Mouse (Mus musculus) thymus, adult 18-20 months (tissue): ENCODE data around the gene Sytl2.

ENCODE experiments used
- DNase-seq, 2 experiments: peaks; one replicate each; pipeline ENCODE4 v3.0.0; 2022; ENCODE audit warnings: mixed read lengths in 2 of 2

The Sytl2 gene

GRCm38 (mm10) chr7:90312151-90312883, 10.3 kb downstream of the Sytl2 start:
- DNase-seq, result no peak

DNA sequence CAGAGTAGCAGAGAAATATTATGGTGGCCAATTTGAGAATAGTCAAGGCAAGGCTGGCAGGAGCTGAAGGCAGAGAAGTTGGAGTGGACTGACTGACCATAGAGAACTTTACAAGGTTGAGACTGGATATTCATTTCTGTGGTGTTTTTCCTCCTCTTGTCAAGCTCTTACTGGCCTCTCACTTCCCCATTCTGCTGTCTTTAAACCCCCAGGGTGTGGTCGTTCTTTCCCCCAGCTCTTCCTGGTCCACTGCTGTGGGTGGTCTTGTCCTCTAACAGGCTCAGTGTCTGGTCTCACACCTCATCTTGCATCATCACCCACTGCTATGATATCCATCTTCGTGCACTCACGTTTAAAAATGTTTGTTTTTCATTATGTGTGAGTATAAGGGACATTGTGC, 11.4 kb downstream of the Sytl2 start:
- DNase-seq, result no peak

- DNase-seq, result no peak
Measured at GRCm38 (mm10) chr7:90316823-90317222, 14.8 kb downstream of the Sytl2 start.

- DNase-seq, result no peak
Measured at GRCm38 (mm10) chr7:90319446-90319845, 17.4 kb downstream of the Sytl2 start.

GRCm38 (mm10) chr7:90320124-90320523, 18.1 kb downstream of the Sytl2 start:
- DNase-seq, result no peak

DNA sequence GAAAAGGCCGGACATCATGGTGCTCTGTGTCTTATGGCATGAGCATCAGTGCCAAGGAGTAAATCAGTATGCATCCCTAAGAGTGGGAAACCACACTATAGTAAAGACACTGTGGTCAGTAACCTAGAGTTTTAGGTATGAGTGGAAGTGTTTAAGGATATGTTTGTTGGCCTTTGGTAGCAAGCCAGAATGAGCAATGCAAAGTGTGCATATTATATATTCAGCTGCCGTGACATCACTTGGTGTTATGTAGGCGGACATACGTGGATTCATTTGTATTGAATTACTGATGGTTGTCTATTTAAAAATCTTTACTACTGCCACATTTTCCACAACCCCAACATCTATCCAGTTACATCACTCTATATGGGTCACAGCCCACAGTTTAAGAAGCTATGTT, 23.1 kb downstream of the Sytl2 start:
- DNase-seq, result no peak

- no peak for DNase-seq
Measured at GRCm38 (mm10) chr7:90330200-90330599, 28.1 kb downstream of the Sytl2 start.

DNA sequence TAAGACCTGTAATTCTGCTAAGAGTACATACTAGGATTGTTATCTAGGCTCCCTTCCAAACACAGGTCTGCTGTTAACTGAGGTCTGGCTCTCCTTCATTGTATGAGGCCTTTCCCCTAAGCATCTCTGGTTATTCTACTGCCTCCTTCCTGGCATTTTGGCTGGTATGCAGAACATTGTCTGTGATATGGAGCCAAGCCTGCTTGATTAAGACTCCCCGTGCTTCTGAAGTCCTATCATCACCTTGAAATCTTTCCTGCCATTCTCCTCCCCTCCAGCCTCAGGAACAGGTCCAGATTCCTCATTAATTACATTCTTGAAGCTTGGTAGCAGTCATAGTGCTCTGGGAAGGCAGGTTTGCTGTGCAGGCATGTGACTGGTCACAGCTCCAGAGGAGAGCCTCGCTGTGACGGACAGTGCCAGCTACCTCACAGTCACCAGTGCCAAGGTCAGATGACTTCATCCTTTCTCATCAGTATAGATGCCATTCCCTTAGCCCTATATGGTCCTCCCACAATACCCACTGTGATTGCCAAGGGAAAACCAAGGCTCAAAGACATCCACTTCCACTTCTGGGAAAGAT, 30.5 kb downstream of the Sytl2 start:
- DNase-seq, result no peak

- DNase-seq, result no peak
Measured at GRCm38 (mm10) chr7:90334362-90334761, 32.3 kb downstream of the Sytl2 start.

DNA sequence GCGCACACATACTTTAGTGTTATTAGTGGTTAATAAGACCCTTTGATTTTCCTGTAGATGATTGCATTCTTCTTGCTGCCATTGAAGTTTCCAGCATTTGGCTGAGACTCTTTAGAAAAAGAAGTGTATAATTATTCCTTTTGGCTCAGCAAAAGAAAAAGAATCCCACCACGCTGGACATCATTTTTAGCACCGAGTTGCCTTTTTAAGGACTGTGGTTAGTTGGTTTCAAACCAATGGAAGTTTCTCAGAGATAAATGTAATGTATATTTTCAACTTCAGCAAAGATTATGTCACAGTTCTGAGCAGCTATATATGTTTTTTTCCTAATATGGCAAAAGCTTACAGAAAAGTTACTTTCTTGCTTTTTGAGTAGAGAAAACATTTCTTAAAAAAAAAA, 32.8 kb downstream of the Sytl2 start:
- no peak for DNase-seq

DNA sequence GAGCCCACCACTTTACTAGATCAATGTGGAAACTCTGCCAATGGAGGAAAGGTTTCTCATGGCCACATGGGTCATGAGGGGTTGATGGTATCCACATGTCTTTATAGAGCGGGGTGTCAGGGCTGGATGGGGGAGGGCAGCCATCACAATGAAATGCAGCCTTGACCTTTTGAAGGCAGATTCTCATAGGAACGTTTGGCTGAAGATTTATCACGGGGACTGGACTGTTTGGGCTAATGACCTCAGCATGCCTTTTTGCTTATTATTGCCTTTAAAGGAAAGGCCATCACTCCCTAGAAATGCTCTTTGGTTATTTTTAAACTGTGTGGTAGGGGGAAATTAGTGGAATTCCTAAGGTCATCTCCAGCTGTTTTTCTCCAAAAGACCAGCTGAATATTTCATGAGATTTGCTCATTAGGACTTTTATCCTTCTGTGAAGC, 33.7 kb downstream of the Sytl2 start:
- DNase-seq, result no peak

DNA sequence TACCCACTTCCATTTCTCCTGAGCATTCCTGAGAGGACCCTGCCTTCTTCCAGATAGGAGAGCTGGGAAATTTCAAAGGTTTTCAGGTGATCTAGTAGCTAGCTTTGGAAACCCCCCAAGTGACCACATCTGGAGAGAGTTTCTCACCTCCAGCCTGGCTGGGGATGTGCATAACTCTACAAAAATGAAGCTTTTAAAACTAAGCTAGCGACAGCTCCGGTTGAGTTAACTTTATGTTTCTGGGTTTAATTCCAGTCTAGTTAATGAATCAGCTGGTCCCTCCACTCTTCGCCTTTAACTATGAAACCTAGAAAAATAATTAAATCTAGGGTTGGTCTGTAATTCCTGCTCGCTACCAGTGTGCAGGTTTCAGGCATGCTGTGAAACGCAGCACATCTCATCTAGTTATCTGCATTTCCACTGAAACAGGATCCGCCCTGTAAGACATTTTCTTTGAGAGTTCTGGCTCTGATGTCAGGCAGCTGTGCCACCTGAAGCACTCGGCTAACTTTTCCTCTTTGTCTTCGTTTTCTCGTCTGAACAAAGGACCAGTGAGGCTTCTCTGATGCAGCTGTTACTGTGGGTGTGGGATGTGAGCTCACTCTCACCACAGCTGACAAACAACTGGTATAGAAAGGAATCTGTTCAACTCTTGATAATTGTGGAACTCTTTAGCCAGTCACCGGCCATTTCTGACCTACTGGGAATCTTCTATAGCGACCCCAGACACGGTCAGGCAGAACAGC, 39.3 kb downstream of the Sytl2 start:
- DNase-seq, result peak in 1 of 2 experiments; percentile 49

GRCm38 (mm10) chr7:90344903-90345302, 42.9 kb downstream of the Sytl2 start:
- peak in 1 of 2 experiments; percentile 21 for DNase-seq

- DNase-seq, result no peak
Measured at GRCm38 (mm10) chr7:90347779-90348437, 45.9 kb downstream of the Sytl2 start.

- no peak for DNase-seq
Measured at GRCm38 (mm10) chr7:90349014-90349413, 47.0 kb downstream of the Sytl2 start.

DNA sequence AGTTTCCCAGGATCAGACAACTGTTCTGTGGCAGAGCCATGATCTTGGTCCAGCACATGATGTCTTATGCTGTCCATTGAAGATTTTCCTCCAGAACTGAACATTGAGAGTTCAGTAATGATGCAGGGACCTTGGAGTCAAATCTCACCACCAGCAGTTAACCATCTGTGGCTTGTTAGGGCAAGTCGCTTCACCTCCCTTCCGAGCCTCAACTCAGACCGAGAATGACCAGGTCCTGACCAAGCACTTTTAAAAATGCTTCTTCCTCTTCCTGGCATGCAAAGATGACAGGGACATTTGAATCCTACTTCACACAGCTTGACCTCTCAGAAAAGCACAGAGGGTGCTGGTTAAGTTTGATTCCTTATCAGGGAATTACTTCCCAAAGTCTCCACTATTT, 50.1 kb downstream of the Sytl2 start:
- DNase-seq, result no peak

DNA sequence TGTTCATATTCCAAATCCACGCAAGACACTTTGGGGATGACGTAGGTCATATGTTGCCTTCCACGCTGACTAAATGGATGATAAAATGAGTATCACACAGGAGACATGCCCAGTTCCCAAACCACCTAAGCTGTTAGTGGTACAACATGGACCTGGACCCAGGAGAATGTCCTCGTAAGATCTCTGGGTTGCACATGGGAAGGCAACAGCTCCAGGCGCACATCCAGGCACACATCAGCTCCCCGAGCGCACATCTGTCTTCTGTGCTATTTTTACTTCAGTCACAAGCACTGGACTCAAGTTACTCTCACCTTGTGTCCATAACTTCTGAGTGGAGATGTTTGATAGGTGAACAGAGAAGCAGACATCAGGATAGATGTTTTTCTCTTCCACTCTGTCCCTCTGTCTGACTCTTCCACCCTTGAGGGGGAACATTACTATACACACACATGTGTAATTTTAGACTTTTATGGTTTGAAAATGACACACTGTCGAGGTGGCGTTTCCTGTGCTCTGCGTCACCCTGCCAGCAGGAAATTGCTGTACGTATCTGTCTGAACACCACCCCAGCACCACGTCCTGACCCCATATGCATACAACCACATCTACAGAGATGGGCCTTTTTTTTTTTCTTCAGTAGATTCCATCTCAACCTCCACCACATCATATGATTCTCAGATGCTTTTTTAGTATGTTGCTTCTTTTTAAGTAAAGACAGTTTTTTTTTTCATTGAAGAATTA, 51.6 kb downstream of the Sytl2 start:
- DNase-seq, result peak; percentile 39 to 62

DNA sequence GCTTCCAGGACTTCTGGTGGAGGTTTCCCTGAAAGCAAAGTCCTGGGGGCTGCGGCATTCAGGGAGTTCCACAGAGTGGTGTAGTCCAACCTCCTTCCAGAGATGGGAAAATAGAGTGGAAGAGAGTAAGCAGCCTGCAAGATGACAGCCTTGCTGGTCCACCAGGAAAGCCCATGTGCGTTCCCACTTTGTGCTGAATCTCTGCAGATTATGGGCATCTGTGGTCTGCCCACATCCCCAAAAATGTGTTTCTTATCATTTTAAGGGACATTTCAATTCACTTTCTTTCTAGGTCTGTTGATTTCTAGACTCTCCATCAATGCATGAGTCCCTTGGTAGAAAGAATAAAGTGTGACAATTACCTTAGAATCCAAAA, 52.2 kb downstream of the Sytl2 start:
- DNase-seq, result no peak

GRCm38 (mm10) chr7:90355454-90355853, 53.4 kb downstream of the Sytl2 start:
- no peak for DNase-seq

GRCm38 (mm10) chr7:90355995-90356394, 53.9 kb downstream of the Sytl2 start:
- no peak for DNase-seq

DNA sequence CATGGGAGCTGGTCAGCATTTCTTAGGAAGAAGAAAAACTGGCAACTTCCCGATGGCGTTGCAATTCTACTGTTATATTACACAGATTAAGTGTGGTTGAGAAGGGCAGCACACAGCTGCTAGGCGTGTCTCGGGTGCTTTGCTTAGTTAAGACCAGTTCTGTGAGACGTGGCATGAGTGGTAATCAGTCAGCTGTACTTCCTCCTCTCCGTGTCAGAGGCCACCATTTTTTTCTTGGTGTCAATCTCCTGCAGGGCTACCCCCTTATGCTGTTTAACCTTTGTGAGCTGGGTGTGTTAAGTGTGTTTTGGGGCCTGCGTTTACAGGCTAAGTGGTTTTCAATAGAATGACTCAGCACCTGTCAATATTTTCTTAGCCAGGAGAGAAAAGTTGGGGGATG, 60.7 kb downstream of the Sytl2 start:
- DNase-seq, result no peak

DNA sequence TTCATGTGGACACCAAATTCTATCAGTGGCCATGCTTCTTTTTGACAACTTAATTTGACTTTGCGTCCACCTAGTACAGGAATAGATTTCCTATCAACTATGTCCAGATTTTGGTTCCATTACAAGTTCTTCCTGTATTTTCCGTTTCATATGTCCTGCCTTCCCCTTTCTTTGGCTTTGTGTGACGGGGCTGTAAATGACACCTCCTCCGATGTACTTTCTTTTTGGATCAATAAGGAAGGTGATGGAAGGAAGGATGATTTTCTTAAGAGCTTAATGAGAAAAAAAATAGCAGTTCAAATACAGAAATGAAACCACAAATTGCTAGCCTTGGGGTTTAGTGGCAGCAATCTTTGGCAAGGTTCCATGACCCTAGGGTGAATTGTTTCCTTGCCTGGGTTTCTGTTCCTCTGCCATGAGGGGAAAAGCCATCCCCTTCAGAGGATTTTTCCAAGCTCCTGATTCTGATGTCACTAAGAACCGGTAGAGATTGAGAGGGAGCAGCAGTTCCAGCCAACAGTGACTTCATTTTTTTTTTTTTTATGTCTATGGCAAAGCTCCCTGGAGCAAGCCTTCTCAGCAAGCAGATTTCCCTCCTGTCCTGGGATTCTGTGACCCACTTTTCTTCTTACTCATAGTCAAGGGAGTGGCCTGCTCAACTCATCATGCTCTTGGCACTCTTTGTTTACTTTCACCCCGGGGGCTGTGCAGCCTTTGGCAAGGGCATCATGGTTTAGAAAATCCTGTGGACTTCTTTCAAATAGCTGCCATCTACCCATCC, 68.2 kb downstream of the Sytl2 start:
- DNase-seq, result no peak
